Mouse (Mus musculus): ENCODE measurements at regions not wholly inside any gene's neighbourhood (a gene's known extent, or its start where the extent isn't known, plus 50 kb on each side); places are given as distances from the start of the nearest gene placed in this dataset.

DNA sequence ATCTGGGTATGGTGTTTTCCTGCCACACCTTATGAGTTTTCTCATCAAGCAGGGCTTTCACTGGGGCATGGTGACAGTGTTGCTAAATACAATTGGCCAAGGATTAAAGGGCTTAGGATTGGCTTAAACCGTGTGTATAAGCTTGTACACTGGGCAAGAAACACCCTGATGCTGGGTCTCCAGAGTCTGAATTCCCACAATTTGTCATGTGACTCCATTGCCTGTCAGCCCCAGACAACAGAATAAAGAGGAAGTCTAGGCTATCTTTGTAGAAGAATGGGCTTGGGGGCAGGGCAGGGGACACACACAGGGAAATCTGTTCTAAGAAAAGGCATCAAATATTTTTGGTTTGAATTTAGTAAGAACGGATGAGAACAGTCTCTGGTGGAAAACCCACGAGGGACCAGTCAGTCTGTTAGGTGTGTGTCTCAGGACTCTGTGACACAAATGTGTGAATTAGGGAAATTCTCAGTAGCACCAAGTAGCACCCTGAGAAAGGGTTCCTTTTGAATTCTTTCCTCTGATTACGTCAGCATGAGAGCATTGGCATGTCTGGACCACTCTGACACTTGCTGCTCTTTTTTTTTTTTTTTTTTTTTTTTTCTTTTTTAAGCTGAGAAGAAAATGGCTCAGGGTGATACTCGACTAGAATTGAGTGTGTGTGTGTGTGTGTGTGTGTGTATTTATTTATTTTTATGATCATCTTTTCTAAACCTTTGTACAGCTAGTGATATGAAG lies 235.5 kb upstream of the Tbl1xr1 start:
- TF ChIP-seq CTCF (IDR thresholded peaks at IDR 0.05; ENCODE audit: low read depth), result no peak
- no peak for TF ChIP-seq EP300 (IDR thresholded peaks at IDR 0.05; ENCODE audit: low read depth)

Data from liver, embryonic 14.5 days (tissue).